Mouse (Mus musculus) limb, embryonic 13.5 days (tissue): ENCODE results near the gene Iscu. TPM values are rescaled to one million over a fixed set of nuclear protein-coding genes. Genes with fewer than 3 reads are reported as not detected.
"Not testable (repeated sequence)": the region's sequence is repeated elsewhere in the genome, so short reads cannot be mapped to it uniquely, and the experiment has no call there.

Experiments used
- ATAC-seq: fragments of 200-750 bp; cut with Nextera tagmentation; 2 replicates; pipeline ENCODE4 v1.8.0; 2017; ENCODE audit warnings: low read depth, moderate number of reproducible peaks, moderate TSS enrichment; ENCODE audit not compliant: low FRiP score
- H3K27ac ChIP-seq: fragments of 300-500 bp; sonication (generic); 2 replicates; pipeline ENCODE4 v1.5.1; 2015; ENCODE audit warnings: inconsistent platforms, mild to moderate bottlenecking, moderate library complexity
- H3K27me3 ChIP-seq: fragments of 300-500 bp; sonication (generic); 2 replicates; pipeline ENCODE4 v1.6.1; 2015; ENCODE audit warnings: mild to moderate bottlenecking, inconsistent platforms
- H3K36me3 ChIP-seq: fragments of 300-500 bp; sonication (generic); 2 replicates; pipeline ENCODE4 v1.6.1; 2015; ENCODE audit warnings: inconsistent platforms, mild to moderate bottlenecking, moderate library complexity
- H3K4me1 ChIP-seq: fragments of 300-500 bp; sonication (generic); 2 replicates; pipeline ENCODE4 v1.6.1; 2015; ENCODE audit warnings: inconsistent platforms
- H3K4me2 ChIP-seq: fragments of 300-500 bp; sonication (generic); replicated peaks from 2 replicates; pipeline ENCODE4 v1.6.1; 2015; ENCODE audit warnings: inconsistent platforms, mild to moderate bottlenecking, moderate library complexity
- H3K4me3 ChIP-seq: fragments of 300-500 bp; sonication (generic); 2 replicates; pipeline ENCODE4 v1.5.1; 2015; ENCODE audit warnings: moderate library complexity, mild to moderate bottlenecking, inconsistent platforms
- H3K9ac ChIP-seq: fragments of 300-500 bp; sonication (generic); 2 replicates; pipeline ENCODE4 v1.6.1; 2015; ENCODE audit warnings: mild to moderate bottlenecking, inconsistent platforms
- H3K9me3 ChIP-seq: fragments of 300-500 bp; sonication (generic); 2 replicates; pipeline ENCODE4 v1.6.1; 2016; ENCODE audit warnings: inconsistent platforms
- WGBS: fragments of 180-500 bp; shearing (Covaris S2); methylation state at CpG from one replicate; pipeline ENCODE4 v1.1.7; 2015; 5-methylcytosine and 5-hydroxymethylcytosine counted together
- polyA plus RNA-seq: library from polyadenylated mRNA; unstranded; fragments of >200 nt; fragmentation: Nextera tagmentation; extraction: Ambion mirVana; gene quantifications from 2 replicates; pipeline ENCODE4 v1.2.1, GENCODE M21; 2015

Gene Iscu
- polyA plus RNA-seq, 1 experiment from 2014 or later: 96.3 TPM

DNA sequence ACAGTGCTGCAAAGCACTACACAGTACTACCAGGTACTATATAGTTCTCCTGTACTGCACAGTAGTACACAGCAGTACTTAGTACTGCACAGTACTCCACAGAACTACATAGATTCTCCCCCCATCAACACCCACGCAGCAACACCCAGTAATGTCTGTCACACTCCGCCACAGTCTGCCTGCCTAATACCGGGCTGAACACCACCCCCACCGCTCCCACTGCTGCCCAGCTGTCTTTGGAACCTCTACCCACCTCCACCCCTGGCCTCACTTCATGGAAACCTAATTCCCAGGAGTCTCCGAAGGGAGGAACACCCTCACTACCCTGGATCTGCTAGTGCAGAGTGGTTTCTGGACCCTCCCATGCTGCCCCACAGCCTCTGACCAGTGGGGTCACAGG is 8.2 kb downstream of the Iscu start:
- no peak overlapping the region for H3K4me3 ChIP-seq
- H3K9ac ChIP-seq: no peak overlapping the region
- peaks cover 40% of the 10 kb centered on the region for H3K4me1 ChIP-seq
- no peak for ATAC-seq
- 73% methylated on average over 5 of the region's 5 CpGs for WGBS
- peaks cover 28% of the 10 kb centered on the region for H3K36me3 ChIP-seq
- peak overlapping the region; percentile 67; the same call in 1 of the 2 replicates for H3K27ac ChIP-seq
- no peaks in the 10 kb centered on the region for H3K9me3 ChIP-seq
- no peak overlapping the region for H3K4me2 ChIP-seq
- no peaks in the 10 kb centered on the region for H3K27me3 ChIP-seq

DNA sequence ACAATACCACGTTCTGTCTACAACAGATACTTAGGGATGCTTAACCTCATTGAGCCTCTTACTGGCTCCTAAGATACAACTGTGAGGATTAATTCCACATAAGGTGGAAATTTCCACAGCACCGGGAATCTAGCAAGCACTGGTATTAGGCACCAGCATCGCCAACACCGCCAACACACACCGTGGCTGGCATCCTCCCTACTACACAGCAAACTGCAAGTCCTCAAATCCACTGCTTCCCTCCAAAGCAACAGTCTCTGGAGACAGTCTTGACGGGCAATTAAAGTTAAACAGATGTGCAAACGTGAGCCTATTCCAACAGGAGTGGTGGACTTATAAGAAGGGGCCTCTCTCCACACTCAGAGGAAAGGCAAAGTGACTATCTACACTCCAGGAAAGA is 8.7 kb downstream of the Iscu start:
- 50% methylated on average over 7 of the region's 7 CpGs for WGBS
- Histone ChIP-seq H3K9me3 (no peaks in the 10 kb centered on the region), H3K4me2 (no peak overlapping the region), H3K4me3 (no peak overlapping the region), H3K4me1 (peaks cover 40% of the 10 kb centered on the region), H3K9ac (no peak overlapping the region), H3K27ac (peak overlapping the region; percentile 67; the same call in 1 of the 2 replicates), H3K27me3 (no peaks in the 10 kb centered on the region), H3K36me3 (peaks cover 23% of the 10 kb centered on the region)
- no peak for ATAC-seq

DNA sequence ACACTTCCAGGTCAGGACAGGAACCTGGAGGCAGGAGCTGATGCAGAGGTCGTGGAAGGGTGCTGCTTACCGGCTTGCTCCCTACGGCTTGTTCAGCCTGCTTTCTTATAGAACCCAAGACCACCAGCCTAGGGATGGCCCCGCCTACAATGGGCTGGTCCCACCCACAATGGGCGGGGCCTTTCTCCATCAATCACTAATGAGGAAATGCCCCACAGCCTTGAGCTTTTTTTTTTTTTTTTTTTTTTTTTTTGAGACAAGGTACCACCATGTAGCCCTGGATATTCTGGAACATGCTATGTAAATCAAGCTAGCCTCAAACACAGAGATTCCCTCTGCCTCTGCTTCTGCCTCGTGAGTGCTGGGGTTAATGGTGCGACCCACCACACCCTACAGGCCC is 9.3 kb downstream of the Iscu start:
- Histone ChIP-seq H3K36me3 (peaks cover 16% of the 10 kb centered on the region), H3K9ac (no peak overlapping the region), H3K4me1 (peaks cover 44% of the 10 kb centered on the region), H3K27me3 (no peaks in the 10 kb centered on the region), H3K9me3 (no peaks in the 10 kb centered on the region), H3K27ac (peak overlapping the region; percentile 67; the same call in 1 of the 2 replicates), H3K4me3 (no peak overlapping the region), H3K4me2 (no peak overlapping the region)
- 87% methylated on average over 7 of the region's 7 CpGs for WGBS
- no peak for ATAC-seq

DNA sequence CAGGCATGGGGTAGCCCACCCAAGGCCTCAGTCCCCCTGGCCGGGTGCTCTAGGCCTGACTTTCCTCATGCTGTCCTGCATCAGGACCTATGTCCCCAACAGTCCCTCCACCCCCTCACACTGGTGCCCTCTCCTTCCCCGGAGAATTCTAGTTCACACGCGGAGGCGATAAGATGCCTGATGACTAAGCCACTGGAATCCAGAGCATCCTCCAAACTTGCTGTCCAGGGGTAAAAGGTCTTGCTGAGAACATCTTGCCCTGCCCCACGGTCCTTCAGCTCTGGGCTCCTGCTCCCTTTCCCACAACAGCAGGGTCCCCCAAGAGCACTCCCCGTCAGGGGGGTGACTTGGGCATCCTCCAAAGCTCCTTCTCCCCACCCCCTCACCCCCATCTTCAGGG is 10.1 kb downstream of the Iscu start:
- ATAC-seq: no peak
- peaks cover 9% of the 10 kb centered on the region; the same call in 1 of the 2 replicates for H3K36me3 ChIP-seq
- peak overlapping the region; percentile 83; the same call in 1 of the 2 replicates for H3K27ac ChIP-seq
- no peak overlapping the region for H3K4me3 ChIP-seq
- H3K9ac ChIP-seq: no peak overlapping the region
- no peaks in the 10 kb centered on the region for H3K27me3 ChIP-seq
- H3K4me2 ChIP-seq: no peak overlapping the region
- H3K4me1 ChIP-seq: peaks cover 49% of the 10 kb centered on the region
- no peaks in the 10 kb centered on the region for H3K9me3 ChIP-seq
- 85% methylated on average over 7 of the region's 7 CpGs for WGBS

DNA sequence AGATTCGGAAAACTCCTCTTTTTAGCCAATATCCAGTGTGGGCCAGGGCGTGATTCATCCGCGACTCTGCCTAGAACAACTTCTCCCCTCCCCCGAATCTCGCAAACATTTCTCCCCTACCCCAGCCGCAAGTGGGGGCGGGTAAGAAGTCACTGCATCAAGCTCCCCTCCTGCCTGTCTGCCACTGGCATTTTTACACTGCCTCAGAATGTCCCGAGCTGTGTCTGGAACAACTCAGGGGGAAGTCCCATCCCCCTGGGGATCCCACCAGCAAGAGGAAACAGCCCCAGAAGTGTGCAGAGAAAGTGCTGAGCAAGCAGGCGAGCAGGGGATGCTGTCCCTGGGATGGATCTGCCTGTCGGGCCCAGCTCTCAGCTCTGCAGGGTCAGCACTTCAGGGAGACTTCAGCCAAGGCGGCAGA is 11.0 kb downstream of the Iscu start:
- peak overlapping the region; percentile 50 for H3K9ac ChIP-seq

DNA sequence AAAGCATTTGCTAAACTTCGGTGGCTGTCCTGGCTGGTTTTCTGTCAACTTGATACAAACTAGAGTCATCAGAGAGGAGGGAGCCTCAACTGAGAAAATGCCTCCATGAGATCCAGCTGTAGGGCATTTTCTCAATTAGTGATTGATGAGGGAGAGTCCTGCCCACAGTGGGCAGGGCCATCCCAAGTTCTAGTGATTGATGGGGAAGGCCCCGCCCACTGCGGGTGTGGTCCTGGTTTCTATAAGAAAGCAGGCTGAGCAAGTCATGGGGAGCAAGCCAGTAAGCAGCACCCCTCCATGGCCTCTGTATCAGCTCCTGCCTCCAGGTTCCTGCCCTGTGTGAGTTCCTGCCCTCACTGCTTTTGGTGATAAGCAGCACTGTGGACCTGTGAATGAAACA is 11.6 kb downstream of the Iscu start:
- H3K4me1 ChIP-seq: peaks cover 64% of the 10 kb centered on the region

More for the DNA sequence above, 11.0 kb downstream of the Iscu start:
- H3K27me3 ChIP-seq: no peaks in the 10 kb centered on the region
- peak overlapping the region; percentile 83 for H3K27ac ChIP-seq
- no peaks in the 10 kb centered on the region for H3K9me3 ChIP-seq
- peak; percentile 33; the same call in 1 of the 2 replicates for ATAC-seq
- WGBS: 6% methylated on average over 12 of the region's 12 CpGs
- no peak overlapping the region for H3K4me3 ChIP-seq
- peaks cover 59% of the 10 kb centered on the region for H3K4me1 ChIP-seq
- H3K36me3 ChIP-seq: peaks cover 2% of the 10 kb centered on the region; the same call in 1 of the 2 replicates
- peak overlapping the region; percentile 39 for H3K4me2 ChIP-seq

DNA sequence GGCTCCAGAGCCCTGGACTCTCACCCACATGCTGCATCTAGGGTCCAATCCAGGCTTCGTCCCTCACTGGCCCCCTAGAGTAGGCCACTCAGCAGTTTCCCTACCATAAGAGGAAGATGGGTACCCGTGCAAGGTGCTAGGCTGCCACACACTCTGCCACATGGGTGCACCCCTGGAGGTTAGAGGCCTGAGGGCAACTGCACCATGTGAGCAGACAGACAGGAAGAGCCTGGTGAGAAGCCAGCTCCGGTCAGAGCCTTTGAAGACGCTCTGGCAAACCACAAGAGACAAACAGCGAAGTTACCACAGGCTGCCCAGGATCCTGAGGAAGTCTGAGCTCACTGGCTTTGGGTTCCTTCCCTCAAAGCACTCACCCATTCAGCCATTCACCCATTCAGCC is 14.4 kb downstream of the Iscu start:
- peaks cover 77% of the 10 kb centered on the region for H3K4me1 ChIP-seq
- H3K36me3 ChIP-seq: no peaks in the 10 kb centered on the region
- H3K27me3 ChIP-seq: no peaks in the 10 kb centered on the region
- no peak overlapping the region for H3K4me2 ChIP-seq
- no peaks in the 10 kb centered on the region for H3K9me3 ChIP-seq
- no peak overlapping the region for H3K4me3 ChIP-seq
- H3K27ac ChIP-seq: no peak overlapping the region; the same call in 1 of the 2 replicates
- ATAC-seq: no peak
- 61% methylated on average over 5 of the region's 5 CpGs for WGBS
- H3K9ac ChIP-seq: no peak overlapping the region

More for the DNA sequence above, 11.6 kb downstream of the Iscu start:
- not testable (repeated sequence) for ATAC-seq, H3K4me3 ChIP-seq, H3K27me3 ChIP-seq, H3K9me3 ChIP-seq, H3K36me3 ChIP-seq
- Histone ChIP-seq H3K27ac (peak overlapping the region; percentile 83), H3K9ac (peak overlapping the region; percentile 50; the same call in 1 of the 2 replicates), H3K4me2 (peak overlapping the region; percentile 39)
- WGBS: 21% methylated on average over 3 of the region's 3 CpGs

DNA sequence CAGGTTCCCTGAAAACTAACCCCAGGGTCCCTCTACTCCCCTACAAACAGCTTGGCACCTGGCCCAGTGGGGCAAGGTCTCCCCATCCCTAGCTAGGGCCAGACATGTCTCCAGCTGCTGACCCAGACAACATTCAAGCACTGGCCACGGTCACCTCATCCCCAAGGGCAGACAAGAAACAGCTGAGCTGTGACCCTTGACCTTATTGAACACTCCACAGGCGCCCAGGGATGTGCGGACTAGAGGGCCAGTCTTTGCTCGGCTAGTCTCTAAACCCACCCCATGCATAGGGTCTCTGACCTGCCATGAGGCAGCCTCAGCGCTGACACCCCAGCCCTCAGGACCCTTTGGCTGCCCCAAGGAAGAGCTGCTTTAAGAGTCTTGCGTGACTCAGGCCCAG is 16.1 kb downstream of the Iscu start:
- Histone ChIP-seq H3K4me3 (no peak overlapping the region), H3K9ac (no peak overlapping the region), H3K27ac (peak overlapping the region; percentile 84), H3K4me2 (peak overlapping the region; percentile 10), H3K36me3 (peaks cover 14% of the 10 kb centered on the region), H3K9me3 (no peaks in the 10 kb centered on the region), H3K27me3 (no peaks in the 10 kb centered on the region), H3K4me1 (peaks cover 81% of the 10 kb centered on the region)
- 15% methylated on average over 6 of the region's 6 CpGs for WGBS
- ATAC-seq: peak; percentile 9; the same call in 1 of the 2 replicates

DNA sequence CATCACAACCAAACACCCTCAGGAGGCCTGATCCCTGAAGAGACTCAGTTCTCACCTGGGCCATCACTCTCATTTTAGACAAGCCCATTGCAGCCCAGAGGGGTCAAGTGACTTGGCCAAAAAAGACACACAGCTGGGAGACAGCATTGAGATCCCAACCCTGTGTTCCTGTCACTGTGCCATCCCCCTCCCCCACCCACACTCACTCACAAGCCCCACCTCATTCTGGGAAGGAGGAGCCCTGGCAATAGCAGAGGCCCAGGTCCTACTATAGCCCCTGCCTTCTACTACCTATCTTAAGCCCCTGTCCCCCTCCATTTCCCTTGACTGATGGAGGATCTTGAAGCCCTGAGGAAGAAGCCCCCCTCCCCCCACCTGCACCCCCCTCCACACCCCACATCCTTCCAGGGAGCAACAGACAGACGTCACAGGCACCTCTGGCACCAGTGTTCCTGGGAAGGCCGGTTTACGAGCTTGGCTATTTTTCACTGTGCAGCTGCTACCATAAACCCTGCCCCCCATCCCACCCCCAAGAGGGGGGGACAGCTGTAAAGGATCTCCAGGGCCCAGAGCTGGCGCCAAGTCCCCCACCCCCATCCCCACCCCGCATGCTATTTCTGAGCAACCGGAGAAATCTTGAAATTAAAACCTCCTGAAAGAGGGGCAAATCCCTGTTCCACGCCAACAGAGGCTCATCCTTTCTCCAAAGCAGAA is 16.7 kb downstream of the Iscu start:
- peaks cover 20% of the 10 kb centered on the region for H3K36me3 ChIP-seq
- H3K27me3 ChIP-seq: no peaks in the 10 kb centered on the region
- peaks cover 81% of the 10 kb centered on the region for H3K4me1 ChIP-seq
- H3K9ac ChIP-seq: no peak overlapping the region
- ATAC-seq: peak; percentile 90
- H3K9me3 ChIP-seq: no peaks in the 10 kb centered on the region
- H3K4me3 ChIP-seq: no peak overlapping the region
- peak overlapping the region; percentile 10 for H3K4me2 ChIP-seq
- peak overlapping the region; percentile 84 for H3K27ac ChIP-seq
- 10% methylated on average over 7 of the region's 7 CpGs for WGBS

DNA sequence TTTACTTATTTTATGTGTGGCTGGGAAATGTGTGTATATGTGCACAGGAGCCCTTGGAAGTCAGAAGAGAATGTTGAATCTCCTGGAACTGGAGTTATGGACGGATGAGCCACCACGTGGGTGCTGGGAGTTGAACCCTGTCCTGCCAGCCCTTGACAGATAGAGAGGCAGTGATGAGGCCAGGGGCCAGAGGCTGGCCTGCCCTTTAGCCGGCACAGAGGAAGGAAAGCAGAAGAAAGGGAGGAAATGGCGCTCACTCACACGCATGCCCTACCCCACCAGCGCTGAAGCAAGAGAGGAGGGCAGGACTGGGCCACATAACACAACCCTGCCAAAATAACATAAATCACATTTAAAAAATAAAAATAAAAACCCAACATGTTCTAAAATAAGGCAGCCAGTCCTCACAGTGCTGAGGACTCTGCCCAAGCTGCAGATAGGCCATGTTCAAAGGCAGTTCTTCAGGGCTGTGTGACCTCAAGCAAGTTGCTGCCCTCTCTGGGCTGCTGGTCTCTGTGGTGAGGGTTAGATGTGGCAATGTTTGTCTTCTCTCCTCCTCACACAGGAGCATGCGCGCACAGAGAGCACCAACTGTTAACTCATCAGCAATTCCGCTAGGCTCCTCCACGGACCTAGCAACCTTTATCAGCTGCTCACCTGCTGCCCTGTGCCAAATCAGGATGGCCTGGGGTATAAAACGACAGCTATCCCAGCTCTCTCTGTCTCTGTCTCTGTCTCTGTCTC is 18.1 kb downstream of the Iscu start:
- no peak overlapping the region for H3K4me3 ChIP-seq
- no peaks in the 10 kb centered on the region for H3K27me3 ChIP-seq
- peaks cover 88% of the 10 kb centered on the region for H3K4me1 ChIP-seq
- no peak overlapping the region for H3K9ac ChIP-seq
- H3K4me2 ChIP-seq: no peak overlapping the region
- H3K9me3 ChIP-seq: no peaks in the 10 kb centered on the region
- ATAC-seq: no peak
- WGBS: 73% methylated on average over 11 of the region's 11 CpGs
- H3K36me3 ChIP-seq: peaks cover 34% of the 10 kb centered on the region
- H3K27ac ChIP-seq: peak overlapping the region; percentile 84; the same call in 1 of the 2 replicates

DNA sequence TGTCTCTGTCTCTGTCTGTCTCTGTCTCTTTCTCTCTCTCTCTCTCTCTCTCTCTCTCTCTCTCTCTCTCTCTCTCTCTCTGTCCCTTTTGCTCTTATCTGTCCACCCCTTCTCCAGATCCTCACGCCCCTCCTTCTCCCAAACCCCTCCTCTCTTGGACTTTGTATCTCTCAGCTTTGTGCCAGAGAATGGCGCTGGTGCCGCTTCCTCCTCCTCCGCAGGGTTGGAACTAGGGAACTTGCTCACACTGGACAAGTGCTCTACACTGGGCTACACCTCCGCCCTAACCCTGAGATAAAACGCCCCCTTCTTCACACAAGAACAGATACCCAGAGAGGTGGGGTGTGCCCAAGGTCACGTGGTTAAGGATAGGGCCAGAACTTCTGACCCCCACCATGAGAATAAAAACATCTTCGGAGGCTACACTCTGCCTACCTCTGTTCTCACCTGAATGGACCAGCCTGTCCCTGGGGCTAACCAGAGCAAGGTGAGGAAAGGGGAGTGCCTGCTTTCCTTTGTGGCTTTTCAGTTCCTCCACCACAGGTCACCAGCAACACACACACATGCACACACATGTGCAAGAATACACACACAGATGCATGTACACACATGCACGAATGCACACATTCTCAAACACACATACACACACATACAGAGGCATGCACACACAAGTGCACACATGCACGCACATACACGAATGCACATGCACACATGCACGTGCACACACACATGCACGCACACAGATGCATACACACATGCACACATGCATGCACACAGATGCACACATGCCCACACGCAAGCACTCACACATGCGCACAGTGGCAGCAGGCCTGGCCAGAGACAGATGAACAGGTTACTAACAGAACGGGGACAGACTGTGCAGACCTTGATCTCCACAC is 18.9 kb downstream of the Iscu start:
- Histone ChIP-seq H3K27me3 (no peaks in the 10 kb centered on the region), H3K9me3 (no peaks in the 10 kb centered on the region), H3K9ac (no peak overlapping the region), H3K27ac (no peak overlapping the region; the same call in 1 of the 2 replicates), H3K36me3 (peaks cover 40% of the 10 kb centered on the region), H3K4me3 (no peak overlapping the region), H3K4me1 (peaks cover 96% of the 10 kb centered on the region), H3K4me2 (no peak overlapping the region)
- WGBS: 84% methylated on average over 16 of the region's 16 CpGs
- ATAC-seq: no peak
